Mouse (Mus musculus) cerebellum, adult 11-12 months (tissue): Measurements from ENCODE around the gene Prkcg.
"Not testable (repeated sequence)": the region's sequence is repeated elsewhere in the genome, so short reads cannot be mapped to it uniquely, and the experiment has no call there.

Experiments used
- DNase-seq: peaks from one replicate; pipeline ENCODE4 v3.0.0; 2022

Prkcg gene

DNA sequence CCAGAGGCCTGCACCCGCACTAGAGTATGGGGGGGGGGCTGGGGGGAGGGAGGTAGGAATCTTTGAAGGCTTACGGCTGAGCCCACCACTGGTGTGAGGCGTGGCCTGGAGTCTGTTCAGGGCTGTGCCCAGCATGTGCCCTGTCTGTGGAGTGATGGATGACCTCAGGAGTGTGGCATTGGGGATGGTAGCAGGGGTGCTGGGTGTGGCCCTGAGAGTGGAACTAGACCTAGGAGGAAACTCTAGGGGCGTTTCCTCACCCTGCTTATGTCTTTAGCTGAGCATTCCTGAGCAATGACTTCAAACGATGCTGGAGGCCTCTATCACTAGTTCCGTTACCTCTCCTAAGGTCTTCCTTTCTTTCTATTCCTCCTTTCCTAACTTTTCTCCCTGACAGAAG is 2.2 kb downstream of the Prkcg start:
- peak; percentile 41 for DNase-seq

DNA sequence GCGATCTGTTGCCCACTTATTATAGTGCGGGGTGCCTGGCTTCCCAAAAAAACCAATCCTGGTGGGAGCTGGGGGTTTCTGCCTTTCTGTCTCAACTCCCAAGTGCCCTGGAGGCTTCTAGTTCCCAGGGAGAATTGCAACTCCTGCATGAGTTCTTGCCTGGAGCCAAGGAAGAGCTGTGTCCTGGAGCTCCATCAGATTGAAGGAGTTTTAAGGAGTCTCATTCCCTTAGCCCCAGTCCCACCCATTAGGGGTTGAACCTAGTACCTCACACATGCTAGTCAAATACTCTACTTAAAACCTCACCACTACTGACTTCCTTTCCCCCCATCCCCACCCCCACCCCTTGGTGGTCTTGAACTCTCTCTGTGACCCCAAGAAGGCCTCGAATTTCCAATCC is 2.8 kb downstream of the Prkcg start:
- no peak for DNase-seq

GRCm38 (mm10) chr7:3292271-3292670 is 3.3 kb downstream of the Prkcg start:
- not testable (repeated sequence) for DNase-seq

- DNase-seq, result peak; percentile 53
These were observed 3.8 kb downstream of the Prkcg start for GRCm38 (mm10) chr7:3292791-3293190.

DNA sequence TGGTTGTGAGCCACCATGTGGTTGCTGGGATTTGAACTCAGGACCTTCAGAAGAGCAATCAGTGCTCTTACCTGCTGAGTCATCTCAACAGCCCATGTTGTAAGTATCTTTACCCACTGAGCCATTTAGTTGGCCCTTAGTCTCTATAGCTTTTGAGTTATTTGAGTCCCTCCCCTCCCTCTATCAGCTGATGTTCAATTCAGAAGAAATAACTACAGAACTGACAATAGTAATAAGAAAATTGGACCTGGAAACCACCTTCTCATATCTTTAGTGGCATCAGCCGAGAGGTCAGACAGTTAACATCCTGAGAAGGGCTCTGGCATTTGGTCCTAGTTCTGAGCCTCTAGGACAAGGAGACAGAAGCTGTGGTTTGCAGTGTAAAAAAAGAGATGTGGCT is 5.8 kb downstream of the Prkcg start:
- DNase-seq, result no peak

- no peak for DNase-seq
These were observed 6.5 kb downstream of the Prkcg start for GRCm38 (mm10) chr7:3295321-3296110.

DNA sequence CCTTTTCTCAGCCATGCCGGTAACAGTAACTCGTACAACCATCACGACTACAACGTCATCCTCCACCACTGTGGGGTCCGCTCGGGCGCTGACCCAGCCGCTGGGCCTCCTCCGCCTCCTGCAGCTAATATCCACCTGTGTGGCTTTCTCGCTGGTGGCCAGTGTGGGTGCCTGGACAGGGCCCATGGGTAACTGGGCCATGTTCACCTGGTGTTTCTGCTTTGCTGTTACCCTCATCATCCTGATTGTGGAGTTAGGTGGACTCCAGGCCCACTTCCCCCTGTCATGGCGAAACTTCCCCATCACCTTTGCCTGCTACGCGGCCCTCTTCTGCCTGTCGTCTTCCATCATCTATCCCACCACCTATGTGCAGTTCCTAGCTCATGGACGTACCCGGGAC is 7.7 kb downstream of the Prkcg start:
- DNase-seq, result no peak

GRCm38 (mm10) chr7:3299941-3300617 is 11.1 kb downstream of the Prkcg start:
- DNase-seq, result no peak

DNA sequence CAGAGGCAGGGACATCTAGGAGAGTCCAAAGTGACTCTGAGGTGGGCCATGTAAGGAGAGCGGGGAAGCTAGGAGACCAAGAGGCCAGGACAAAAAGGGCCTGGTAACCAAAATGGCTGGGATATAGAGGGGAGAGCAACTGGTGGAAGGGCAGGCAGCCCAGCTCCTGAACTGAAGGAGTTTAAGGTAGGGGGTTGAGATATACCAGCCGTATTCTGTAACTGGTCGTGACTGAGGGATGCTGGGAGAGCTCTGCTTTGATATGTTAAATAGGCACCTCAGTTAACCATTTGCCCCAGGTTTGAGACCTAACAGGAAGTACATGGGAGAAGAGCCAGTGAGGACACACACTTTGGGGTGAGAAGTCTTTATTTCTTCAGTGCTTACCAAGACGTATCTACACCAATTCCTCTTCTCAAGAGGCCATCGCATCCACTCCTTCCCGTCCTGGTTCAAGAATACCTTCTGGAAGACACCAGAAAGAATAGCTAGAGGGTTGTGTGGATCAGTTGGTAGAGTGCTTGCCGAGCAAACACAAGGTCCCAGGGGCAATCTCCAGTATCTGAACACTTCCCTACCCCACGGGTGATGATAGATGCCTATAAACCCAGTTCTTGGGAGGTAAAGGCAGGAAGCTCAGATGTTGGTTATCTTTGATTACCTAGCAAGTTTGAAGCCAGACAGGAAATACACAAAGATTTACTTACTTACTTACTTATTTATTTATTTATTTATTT is 12.1 kb downstream of the Prkcg start:
- DNase-seq, result no peak

GRCm38 (mm10) chr7:3301628-3302555 is 12.9 kb downstream of the Prkcg start:
- DNase-seq, result peak; percentile 50

GRCm38 (mm10) chr7:3302556-3303275 is 13.7 kb downstream of the Prkcg start:
- no peak for DNase-seq

- DNase-seq, result peak; percentile 62
These were observed 14.3 kb downstream of the Prkcg start for GRCm38 (mm10) chr7:3303276-3303781.

DNA sequence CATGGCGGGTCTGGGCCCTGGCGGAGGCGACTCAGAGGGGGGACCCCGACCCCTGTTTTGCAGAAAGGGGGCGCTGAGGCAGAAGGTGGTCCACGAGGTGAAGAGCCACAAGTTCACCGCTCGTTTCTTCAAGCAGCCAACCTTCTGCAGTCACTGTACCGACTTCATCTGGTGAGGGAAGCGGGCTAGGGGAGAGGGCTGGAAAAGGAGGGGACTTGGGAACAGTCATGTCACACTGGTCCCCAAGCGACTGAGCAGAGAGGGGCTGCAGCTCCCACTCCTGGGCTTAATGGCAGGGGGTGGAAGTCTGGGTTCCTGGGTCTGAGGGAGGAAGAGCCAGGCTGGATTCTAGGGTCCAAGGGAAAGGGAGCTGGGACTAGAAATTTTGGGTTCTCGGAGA is 14.8 kb downstream of the Prkcg start:
- no peak for DNase-seq

GRCm38 (mm10) chr7:3304298-3304697 is 15.3 kb downstream of the Prkcg start:
- peak; percentile 56 for DNase-seq

DNA sequence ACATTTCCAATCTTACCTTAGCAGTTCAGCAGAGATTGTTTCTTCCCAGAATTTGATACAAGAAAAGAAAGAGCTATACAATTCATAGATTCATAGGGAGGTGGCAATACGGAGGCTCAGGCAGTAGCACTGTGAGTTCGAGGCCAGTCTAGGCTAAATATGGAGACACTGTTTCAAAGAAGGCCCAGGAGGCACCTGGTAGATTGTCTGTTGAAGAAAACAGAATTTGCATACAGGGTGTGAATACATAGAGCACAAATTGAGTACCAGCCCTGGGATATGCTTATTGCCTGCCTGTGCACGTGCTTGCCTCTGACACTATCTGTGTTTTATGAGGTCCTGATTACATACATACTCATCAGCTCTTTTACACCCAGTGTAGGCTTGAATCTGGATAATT is 17.4 kb downstream of the Prkcg start:
- DNase-seq, result no peak

- DNase-seq, result no peak
These were observed 19.7 kb downstream of the Prkcg start for GRCm38 (mm10) chr7:3308646-3309045.

DNA sequence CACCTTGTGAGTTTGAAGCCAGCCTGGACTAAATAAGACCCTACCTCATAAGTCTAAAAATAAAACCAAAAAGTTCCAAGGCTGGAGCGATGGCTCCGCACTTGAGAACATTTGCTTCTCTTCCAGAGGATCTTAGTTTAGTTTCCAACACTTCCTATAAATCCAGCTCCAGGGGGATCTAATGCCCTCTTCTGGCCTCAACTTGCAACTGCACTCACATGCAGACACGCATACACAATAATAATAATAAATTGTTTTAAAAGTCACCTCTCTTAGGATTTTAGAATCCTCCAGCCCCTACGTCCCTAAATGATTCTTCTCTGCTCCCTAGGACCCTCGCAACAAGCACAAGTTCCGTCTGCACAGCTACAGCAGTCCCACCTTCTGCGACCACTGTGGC is 21.3 kb downstream of the Prkcg start:
- no peak for DNase-seq

- no peak for DNase-seq
These were observed 24.6 kb downstream of the Prkcg start for GRCm38 (mm10) chr7:3313571-3313970.

DNA sequence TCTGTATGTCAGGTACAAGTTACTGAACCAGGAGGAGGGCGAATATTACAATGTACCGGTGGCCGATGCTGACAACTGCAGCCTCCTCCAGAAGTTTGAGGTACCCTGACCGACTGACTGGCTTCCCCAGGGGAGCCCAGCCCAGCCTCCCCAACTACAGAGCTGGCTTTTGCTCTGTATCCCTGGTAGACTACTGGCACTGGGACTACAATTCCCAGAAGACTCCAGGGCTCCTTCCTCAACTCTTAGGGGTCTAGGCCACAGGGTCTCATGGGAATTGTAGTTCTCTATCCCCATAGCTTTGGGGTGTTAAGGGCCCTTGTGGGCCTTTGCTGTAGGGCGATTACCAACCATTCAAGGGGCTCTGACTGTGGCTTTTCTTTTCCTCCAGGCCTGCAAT is 25.1 kb downstream of the Prkcg start:
- DNase-seq, result no peak

GRCm38 (mm10) chr7:3317704-3318103 is 28.7 kb downstream of the Prkcg start:
- DNase-seq, result no peak

- DNase-seq, result no peak
These were observed 31.9 kb downstream of the Prkcg start for GRCm38 (mm10) chr7:3320856-3321255.

DNA sequence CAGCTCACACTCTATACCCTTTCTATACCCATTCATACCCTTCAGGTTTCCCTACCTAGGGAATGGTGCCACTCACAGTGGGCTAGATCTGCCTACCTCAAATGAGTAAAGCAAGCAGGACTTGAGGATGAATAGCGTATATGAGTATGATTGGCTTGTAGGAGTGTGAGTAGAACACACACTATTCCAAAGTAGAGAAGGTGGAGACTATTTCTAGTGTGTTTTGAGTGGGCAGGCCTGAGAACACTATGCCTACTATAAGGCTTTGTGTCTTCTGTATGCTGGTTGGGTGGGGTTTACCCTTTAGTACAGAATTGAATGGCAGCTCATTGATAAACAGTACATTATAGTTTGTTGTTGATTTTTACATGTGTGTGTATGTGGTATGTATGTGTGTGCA is 34.8 kb downstream of the Prkcg start:
- DNase-seq, result no peak
